Mouse (Mus musculus) spleen, postnatal 0 days (tissue): ENCODE data around the gene Zfp418. TPM values are rescaled to one million over a fixed set of nuclear protein-coding genes. Genes with fewer than 3 reads are reported as not detected.

Experiments used
- polyA plus RNA-seq: library from polyadenylated mRNA; unstranded; fragments of >200 nt; fragmentation: Nextera tagmentation; extraction: Ambion mirVana; gene quantifications from 2 replicates; pipeline ENCODE4 v1.2.1, GENCODE M21; 2015

The Zfp418 gene
- 0.51 and 0.61 TPM in 2 replicates for polyA plus RNA-seq

GRCm38 (mm10) chr7:7171227-7172147 lies at the start of gene Zfp418:
Gene Zfp418, plus strand, starts transcription at chr7:7171330.

DNA sequence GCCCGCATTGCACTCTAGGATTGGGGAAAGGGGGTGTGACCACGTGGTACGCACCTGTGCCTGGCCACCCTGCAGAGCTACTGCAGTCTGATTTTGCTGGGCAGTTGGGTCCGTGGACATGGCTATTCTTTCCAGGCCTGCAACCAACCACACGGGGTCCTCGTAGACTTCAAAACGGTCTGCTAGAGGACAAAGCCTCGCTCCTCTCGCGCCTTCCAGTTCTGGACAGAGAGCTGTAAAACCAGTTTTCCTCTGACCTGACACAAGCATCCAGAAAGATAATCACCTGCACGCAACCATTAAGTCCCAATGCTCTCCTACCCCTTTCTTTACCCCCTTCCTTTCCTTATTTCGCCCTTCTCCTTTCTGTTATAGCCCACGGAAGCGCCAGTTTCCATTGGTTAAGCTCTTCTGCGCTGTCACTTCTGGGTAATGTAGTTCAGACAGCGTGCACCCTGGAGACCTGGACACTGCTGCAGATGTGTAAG lies 34.7 kb upstream of the Zfp418 start, which contains the start of gene Zfp773:
Zfp773 (minus strand) TSS at position 377 of the 488 bp plus-strand sequence.

GRCm38 (mm10) chr7:7209313-7210151 lies 38.4 kb downstream of the Zfp418 start, which contains the start of gene Zfp772:
Gene Zfp772, minus strand, starts transcription at chr7:7209998.

Other genes with a start within 250 kb of the Zfp418 start
- not detected in 2 replicates for gene Aurkc, start 176.0 kb upstream of the Zfp418 start, polyA plus RNA-seq
- 5.8 TPM in 2 replicates for gene Zfp954, start 49.8 kb upstream of the Zfp418 start, polyA plus RNA-seq
- gene Zfp773, start 34.6 kb upstream of the Zfp418 start, polyA plus RNA-seq = 0.24 and 0.35 TPM in 2 replicates
- gene Zfp772, start 38.7 kb downstream of the Zfp418 start, polyA plus RNA-seq = 2.0 and 2.1 TPM in 2 replicates
- gene Vmn2r29, start 76.0 kb downstream of the Zfp418 start, polyA plus RNA-seq = 0.05 and 0.11 TPM in 2 replicates
- 1.2 TPM in 2 replicates for gene Gm45844, start 107.0 kb downstream of the Zfp418 start, polyA plus RNA-seq
- gene Clcn4, start 129.5 kb downstream of the Zfp418 start, polyA plus RNA-seq = 16.3 and 19.5 TPM in 2 replicates
- not detected in 2 replicates for gene Vmn2r30, start 166.3 kb downstream of the Zfp418 start, polyA plus RNA-seq
- not detected in 2 replicates for gene Gm45783, start 203.2 kb downstream of the Zfp418 start, polyA plus RNA-seq
- not detected in 2 replicates for gene Vmn2r31, start 228.4 kb downstream of the Zfp418 start, polyA plus RNA-seq